Mouse (Mus musculus): ENCODE data around the gene Pex26. TPM values are rescaled to one million over a fixed set of nuclear protein-coding genes. Genes with fewer than 3 reads are reported as not detected.

Gene Pex26
- polyA plus RNA-seq, 1 experiment from 2014 or later: 7.6 TPM

DNA sequence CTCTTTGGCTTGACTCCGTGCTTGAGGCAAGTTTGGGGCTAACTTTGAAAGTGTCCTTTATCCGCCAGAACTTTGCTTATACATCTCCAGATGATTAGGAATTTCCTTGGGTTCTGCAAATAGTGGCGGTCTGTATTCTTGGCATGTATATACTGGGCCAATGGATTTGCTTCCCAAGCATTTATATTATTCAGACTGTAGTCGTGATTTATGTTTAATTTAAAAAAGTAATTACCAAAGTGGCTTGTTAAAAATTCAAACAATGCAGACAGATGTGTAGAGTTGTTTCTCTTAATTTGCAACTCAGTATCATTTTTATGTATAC is 62.5 kb downstream of the Pex26 start:
- Histone ChIP-seq H3K4me2 (ENCODE audit: low read depth, low read length) (peak overlapping the region; percentile 63), H3K9ac (ENCODE audit: low read depth, low read length) (peak overlapping the region; percentile 59), H3K27ac (replicated peaks; ENCODE audit: low read depth, low read length) (no peak overlapping the region), H3K36me3 (ENCODE audit: control insufficient read depth, insufficient read depth, low read length) (no peaks in the 10 kb centered on the region), H3K27me3 (replicated peaks; ENCODE audit: control insufficient read depth, insufficient read depth, low read length) (0 out of 2 replicates have a peak, but pooled peaks cover 2% of the 10 kb centered on the region), H3K4me3 (ENCODE audit: low read depth, low read length) (peak overlapping the region; percentile 59), H3K9me3 (ENCODE audit: control insufficient read depth, low read length) (no peaks in the 10 kb centered on the region), H3K4me1 (ENCODE audit: control insufficient read depth, insufficient read depth, low read length) (no peaks in the 10 kb centered on the region)
- DNase-seq (ENCODE audit: low spot score) (no peak), ATAC-seq (ENCODE audit: low read depth) (no peak)
- WGBS: 12% methylated on average over 4 of the region's 4 CpGs

Other genes with a start within 250 kb of the Pex26 start
- 17.0 and 19.2 TPM in 2 replicates for gene Mical3, start 52.7 kb upstream of the Pex26 start, polyA plus RNA-seq (2014; fragmentation: Nextera tagmentation; extraction: Ambion mirVana)
- gene Tuba8, start 27.0 kb downstream of the Pex26 start, polyA plus RNA-seq (2014; fragmentation: Nextera tagmentation; extraction: Ambion mirVana): 1.9 and 2.3 TPM in 2 replicates
- gene Usp18, start 62.2 kb downstream of the Pex26 start, polyA plus RNA-seq (2014; fragmentation: Nextera tagmentation; extraction: Ambion mirVana): 2.2 and 2.7 TPM in 2 replicates
- gene Slc6a13, start 116.6 kb downstream of the Pex26 start, polyA plus RNA-seq (2014; fragmentation: Nextera tagmentation; extraction: Ambion mirVana): 10.6 and 11.5 TPM in 2 replicates
- 0.78 and 1.4 TPM in 2 replicates for gene Slc6a12, start 159.4 kb downstream of the Pex26 start, polyA plus RNA-seq (2014; fragmentation: Nextera tagmentation; extraction: Ambion mirVana)